Mouse (Mus musculus): ENCODE data around the gene Adat3. TPM values are rescaled to one million over a fixed set of nuclear protein-coding genes. Genes with fewer than 3 reads are reported as not detected.
A peak's percentile ranks its signal among the peaks of the same experiment; 100 is the strongest.
"Not testable (repeated sequence)": the region's sequence is repeated elsewhere in the genome, so short reads cannot be mapped to it uniquely, and the experiment has no call there.

Gene Adat3
- total RNA-seq, 2 experiments from 2014 or later, result 1.7 to 3.4 TPM

DNA sequence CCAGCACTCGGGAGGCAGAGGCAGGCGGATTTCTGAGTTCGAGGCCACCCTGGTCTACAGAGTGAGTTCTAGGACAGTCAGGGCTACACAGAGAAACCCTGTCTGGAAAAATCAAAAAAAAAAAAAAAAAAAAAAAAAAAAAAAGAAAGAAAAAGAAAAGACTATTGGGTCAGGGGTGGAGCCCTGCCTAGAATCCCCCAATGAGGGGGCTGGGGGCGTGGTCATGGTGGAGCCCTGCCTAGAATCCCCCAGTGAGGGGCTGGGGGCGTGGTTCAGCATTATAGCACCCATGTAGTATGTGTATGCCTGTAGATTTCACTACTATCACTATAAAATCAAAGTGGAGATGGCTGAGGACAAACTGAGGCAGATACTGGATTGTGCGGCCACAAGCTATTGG is 47.2 kb downstream of the Adat3 start:
- DNase-seq (ENCODE audit: low spot score in 2 of 2), result not testable (repeated sequence)

DNA sequence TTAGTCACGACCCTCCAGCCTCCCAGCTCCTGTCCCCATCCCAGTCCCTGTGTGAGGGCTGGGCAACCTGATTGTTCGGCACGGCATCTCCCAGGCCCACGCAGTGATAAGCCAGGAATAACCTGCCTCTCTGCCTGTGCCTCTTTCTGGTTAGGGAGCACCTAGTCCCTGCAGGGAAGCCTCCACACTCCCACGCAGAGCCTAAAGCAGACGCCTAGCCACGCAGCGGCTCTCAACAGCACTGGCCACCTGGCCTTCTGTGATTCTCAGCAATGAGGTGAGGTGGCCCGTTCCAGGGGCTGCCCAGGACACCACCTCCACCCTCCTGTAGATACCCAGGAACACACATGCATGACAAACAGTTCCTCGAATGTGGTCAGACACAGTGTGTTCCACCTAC is 47.7 kb downstream of the Adat3 start:
- no peak for DNase-seq (ENCODE audit: low spot score in 2 of 2)

DNA sequence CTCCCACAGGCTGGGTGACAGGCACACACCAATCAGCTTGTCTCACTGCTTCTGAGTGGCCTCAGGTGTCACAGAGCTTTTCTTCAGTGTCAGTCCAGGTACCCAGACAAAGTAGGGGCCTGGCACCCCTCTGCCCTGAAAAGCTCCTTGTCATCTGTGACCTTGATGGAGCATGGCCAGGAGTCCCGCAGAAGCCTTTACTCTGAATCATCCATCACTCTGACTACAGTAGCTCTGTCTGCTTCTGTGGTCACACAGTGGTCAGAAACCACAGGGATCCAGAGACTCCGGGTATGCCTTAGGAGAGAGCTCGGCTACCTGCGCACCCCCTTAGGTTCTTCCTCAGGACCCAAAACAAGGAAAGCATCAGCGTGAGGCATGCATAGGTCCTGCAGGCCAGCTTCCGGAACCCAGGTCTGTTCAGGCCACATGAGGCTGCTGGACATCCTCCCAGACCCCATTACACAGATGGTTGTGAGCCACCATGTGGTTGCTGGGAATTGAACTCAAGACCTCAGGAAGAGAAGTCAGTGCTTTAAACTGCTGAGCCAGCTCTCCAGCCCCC is 50.6 kb downstream of the Adat3 start:
- no peak for DNase-seq (ENCODE audit: low spot score in 2 of 2)

DNA sequence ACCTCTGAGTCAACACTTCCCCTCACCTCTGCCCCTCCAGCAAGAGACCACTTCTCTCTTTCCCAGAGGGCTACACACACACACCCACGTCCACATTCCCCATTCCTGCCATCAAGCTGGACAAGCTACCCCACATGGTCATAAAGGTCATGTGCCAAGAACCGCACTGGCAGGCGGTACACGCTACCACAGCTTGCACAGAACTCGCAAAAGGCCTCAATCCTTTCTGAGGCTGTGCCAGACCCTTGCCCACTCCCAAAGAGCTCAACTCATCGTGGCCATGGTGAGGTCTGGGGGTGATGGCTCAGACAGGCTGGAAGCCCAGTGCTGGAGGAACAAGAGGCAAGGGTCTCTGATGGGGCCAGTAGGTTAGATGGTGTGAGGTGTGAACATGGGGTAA is 52.2 kb downstream of the Adat3 start:
- DNase-seq (ENCODE audit: low spot score in 2 of 2), result no peak

DNA sequence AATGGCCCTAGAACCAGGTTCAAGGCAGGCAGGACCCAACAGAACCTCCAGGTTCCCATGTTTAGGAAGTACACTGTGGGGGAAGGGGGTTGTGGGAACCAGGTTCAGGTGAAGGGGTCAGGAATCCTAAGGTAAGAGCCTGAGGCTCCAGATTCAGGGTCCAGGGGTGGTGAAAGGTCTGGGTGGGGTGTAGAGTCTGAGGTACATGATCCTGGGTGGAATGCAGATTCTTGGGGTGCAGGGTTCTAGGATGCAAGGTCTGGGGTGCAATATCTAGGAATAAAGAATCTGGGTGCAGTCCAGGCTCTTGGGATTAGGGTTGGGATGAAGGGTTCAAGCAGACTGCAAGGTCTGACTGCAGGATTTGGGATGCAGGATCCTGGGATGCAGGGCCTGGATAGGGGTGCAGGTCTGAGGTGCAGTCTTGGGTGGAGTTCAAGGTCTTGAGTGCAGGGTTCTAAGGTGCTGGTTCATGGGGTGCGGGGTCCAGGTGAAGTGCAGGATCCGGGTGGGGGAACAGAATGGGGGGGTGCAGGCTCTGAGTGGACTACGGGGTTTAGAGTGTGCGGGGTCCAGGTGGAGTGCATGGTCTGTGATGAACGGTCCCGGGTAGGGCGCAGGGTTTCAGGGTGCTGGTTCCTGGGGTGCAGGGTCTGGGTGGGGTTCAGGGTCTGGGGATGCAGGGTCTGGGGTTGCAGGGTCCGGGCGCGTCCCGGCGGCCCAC is 52.9 kb downstream of the Adat3 start:
- DNase-seq (ENCODE audit: low spot score in 2 of 2), result no peak

DNA sequence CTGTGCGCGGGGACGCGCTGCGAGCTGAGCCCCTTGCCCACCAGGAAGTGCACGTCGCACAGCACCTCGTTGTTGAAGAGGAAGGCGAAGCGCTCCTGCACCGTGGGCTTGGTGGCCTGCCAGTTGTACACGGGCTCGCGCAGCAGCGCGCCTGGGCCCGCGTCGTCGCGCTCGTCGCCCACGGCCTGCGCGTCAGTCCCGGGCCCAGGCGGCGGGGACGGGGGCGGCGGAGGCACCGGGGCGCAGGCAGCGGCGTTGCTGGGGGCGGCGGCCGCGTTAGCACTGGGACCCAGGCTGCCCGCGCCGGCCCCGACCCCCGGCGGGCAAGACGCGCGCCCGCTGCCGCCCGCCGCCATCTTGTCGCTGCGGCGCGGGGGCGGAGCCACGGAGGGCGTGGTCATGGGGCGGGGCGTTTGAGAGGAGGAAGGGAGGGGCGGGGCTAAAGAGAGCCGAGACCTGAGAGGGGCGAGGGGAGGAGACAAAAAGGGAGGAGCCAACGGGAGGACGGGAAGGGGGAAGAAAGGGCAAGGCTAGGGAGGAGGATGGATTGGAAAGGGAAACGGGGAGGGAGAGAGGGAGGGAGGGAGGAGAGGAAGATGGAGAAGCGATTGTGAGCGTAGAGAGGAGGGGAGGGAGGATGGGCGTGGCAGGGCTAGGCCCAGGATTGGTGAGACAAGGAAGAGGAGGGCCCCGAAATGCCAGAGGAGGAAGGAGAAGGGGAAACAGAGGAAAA is 53.6 kb downstream of the Adat3 start:
- peak; percentile 91 to 96 for DNase-seq (ENCODE audit: low spot score in 2 of 2)

DNA sequence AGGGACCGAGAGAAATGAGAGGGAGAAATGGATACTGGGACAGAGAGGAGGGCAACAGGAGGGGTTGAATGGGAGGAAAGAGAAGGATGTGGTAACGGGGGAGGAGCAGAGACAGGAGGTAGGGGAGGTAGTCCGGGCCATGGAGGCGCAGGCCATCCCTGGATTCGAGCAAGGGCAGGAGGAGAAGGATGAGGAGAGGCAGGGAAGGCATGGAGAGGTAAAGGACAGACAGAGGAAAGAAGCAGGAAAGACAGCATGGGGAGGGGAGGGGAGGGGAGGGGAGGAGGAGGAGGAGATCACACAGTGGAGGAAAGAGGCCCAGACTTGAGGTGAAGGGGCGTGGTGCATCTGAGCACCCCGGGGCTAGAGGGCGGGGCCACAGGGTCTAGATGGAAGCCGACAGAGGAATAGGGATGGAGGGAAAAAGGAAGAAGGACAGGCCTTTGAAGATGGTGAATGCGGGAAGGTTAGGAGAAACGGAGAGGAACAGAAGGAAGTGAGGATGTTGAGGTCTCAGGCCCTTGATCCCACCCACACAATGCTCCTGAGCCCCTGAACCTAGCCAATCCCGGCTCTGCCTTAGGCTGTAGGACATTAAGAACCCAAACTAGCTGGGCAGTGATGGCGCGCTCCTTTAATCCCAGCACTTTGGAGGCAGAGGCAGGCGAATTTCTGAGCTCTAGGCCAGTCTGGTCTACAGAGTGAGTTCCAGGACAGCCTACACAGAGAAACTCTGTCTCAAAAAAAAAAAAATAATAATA is 54.4 kb downstream of the Adat3 start, which contains the start of gene Btbd2:
Btbd2 (minus strand) TSS at position 209 of the 761 bp plus-strand sequence.
- DNase-seq (ENCODE audit: low spot score in 2 of 2), result no peak

Small RNAs within 50 kb of the gene (microRNA-seq; reads per million reads assigned to microRNA genes)
- 3.5 reads per million in 2 experiments for gene Mir6912

Other genes with a start within 250 kb of the Adat3 start
- gene Plk5, start 246.4 kb upstream of the Adat3 start, total RNA-seq (2021), result 10 to 100 TPM; 30.3 to 30.5 TPM
- 10 to 100 TPM; 17.9 to 19.1 TPM for gene Mex3d, start 215.2 kb upstream of the Adat3 start, total RNA-seq (2021)
- gene Mbd3, start 203.3 kb upstream of the Adat3 start, total RNA-seq (2021), result 100 to 1,000 TPM; 159 to 162 TPM
- gene Uqcr11, start 196.1 kb upstream of the Adat3 start, total RNA-seq (2021), result 100 to 1,000 TPM; 410 to 413 TPM
- 10 to 100 TPM; 27.1 to 27.3 TPM for gene Tcf3, start 169.2 kb upstream of the Adat3 start, total RNA-seq (2021)
- gene Onecut3, start 108.0 kb upstream of the Adat3 start, total RNA-seq (2021), result under 1 TPM in 1 of 2 experiments, not detected in 1; 0.07 TPM
- under 1 TPM; 0.18 to 0.22 TPM for gene Atp8b3, start 63.8 kb upstream of the Adat3 start, total RNA-seq (2021)
- 10 to 100 TPM; 44.8 to 48.1 TPM for gene Rexo1, start 41.3 kb upstream of the Adat3 start, total RNA-seq (2021)
- 10 to 100 TPM; 57.3 to 62.1 TPM for gene Klf16, start 25.6 kb upstream of the Adat3 start, total RNA-seq (2021)
- gene Abhd17a, start 12.5 kb upstream of the Adat3 start, total RNA-seq (2021), result 100 to 1,000 TPM; 166 to 168 TPM
- gene Scamp4, start within 50 bp of the Adat3 start, total RNA-seq (2021), result 10 to 100 TPM; 43.9 to 54.4 TPM
- gene Gm49322, start 3.1 kb downstream of the Adat3 start, total RNA-seq (2021), result 1 to 10 TPM; 2.6 to 3.1 TPM
- gene Csnk1g2, start 20.0 kb downstream of the Adat3 start, total RNA-seq (2021), result 100 to 1,000 TPM; 230 to 247 TPM
- 100 to 1,000 TPM; 110 to 114 TPM for gene Btbd2, start 54.2 kb downstream of the Adat3 start, total RNA-seq (2021)
- gene Mknk2, start 75.2 kb downstream of the Adat3 start, total RNA-seq (2021), result 10 to 100 TPM; 44.7 to 46.1 TPM
- 10 to 100 TPM; 13.2 to 13.5 TPM for gene Mob3a, start 99.1 kb downstream of the Adat3 start, total RNA-seq (2021)
- gene Izumo4, start 99.3 kb downstream of the Adat3 start, total RNA-seq (2021), result 10 to 100 TPM; 52.5 to 54.7 TPM
- 100 to 1,000 TPM; 138 TPM for gene Ap3d1, start 139.4 kb downstream of the Adat3 start, total RNA-seq (2021)
- gene Dot1l, start 152.3 kb downstream of the Adat3 start, total RNA-seq (2021), result 10 to 100 TPM; 40.6 to 49.6 TPM
- 10 to 100 TPM; 52.3 to 57.3 TPM for gene Sf3a2, start 195.3 kb downstream of the Adat3 start, total RNA-seq (2021)
- 10 to 100 TPM; 63.3 to 71.2 TPM for gene Plekhj1, start 195.7 kb downstream of the Adat3 start, total RNA-seq (2021)
- 1 to 10 TPM; 3.3 to 3.6 TPM for gene Amh, start 202.4 kb downstream of the Adat3 start, total RNA-seq (2021)
- 1 to 10 TPM; 2.2 to 3.0 TPM for gene Jsrp1, start 210.6 kb downstream of the Adat3 start, total RNA-seq (2021)
- 100 to 1,000 TPM; 518 to 519 TPM for gene Oaz1, start 223.8 kb downstream of the Adat3 start, total RNA-seq (2021)
- gene Lingo3, start 241.2 kb downstream of the Adat3 start, total RNA-seq (2021), result 10 to 100 TPM; 42.7 to 51.6 TPM

Data from layer of hippocampus, adult 18-20 months (tissue).